Mouse (Mus musculus) ovary, postnatal 14 days (tissue): Measurements from ENCODE around the gene Psenen.

Experiments
- DNase-seq: peaks from one replicate; pipeline ENCODE4 v3.0.0; 2022; ENCODE audit warnings: low spot score

Gene Psenen

DNA sequence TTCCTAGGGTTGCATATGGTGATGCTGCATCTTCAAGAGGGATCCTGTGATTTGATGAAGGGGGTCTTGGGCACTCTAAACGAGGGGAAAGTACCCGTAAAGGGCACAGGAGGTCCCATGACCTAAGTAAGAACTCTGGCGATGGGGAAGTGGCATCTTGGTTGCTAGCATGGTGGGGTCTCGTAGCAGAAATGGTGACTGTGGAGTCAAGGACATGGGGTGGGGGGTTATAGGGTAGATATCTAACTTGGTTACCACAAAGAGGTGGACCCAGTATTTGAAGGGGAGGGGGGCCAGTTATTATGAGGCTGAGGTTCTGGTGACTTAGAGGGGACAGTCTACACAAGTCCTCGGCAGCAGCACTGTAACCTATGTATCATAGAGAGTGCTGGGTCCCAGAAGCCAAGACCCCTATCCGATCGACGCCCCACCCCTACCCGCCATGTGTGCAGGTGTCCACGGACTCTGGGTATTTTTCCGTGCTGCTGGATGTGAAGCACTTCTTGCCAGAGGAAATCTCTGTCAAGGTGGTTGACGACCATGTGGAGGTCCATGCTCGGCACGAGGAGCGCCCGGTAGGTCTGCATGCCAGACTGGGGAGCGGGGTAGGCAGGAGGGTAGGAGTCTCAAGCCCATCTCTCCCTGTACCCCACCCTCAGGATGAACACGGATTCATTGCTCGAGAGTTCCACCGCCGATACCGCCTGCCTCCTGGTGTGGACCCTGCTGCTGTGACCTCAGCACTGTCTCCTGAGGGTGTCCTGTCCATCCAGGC lies 9.4 kb downstream of the Psenen start:
- no peak for DNase-seq

DNA sequence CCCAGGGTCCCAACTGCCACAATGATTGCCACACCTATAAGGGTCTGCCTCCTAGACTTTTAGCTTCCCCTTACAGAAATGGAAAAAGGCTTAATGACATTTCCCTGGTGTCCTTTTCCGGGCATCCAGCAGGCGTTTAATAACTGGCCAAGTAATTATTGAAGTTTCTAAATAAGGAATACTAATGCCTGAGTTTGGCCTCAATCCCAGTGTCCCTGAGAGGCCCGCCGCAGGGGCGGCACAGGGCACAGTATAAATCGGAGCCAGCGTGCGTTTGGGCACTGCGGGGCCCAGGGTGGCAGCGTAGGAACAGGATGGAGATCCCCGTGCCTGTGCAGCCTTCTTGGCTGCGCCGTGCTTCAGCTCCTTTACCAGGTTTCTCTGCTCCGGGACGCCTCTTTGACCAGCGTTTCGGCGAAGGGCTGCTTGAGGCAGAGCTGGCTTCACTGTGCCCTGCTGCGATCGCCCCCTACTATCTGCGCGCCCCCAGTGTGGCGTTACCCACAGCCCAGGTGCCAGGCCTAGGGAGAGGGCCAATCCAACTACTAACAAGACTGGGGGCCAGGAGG lies 10.3 kb downstream of the Psenen start:
- no peak for DNase-seq

DNA sequence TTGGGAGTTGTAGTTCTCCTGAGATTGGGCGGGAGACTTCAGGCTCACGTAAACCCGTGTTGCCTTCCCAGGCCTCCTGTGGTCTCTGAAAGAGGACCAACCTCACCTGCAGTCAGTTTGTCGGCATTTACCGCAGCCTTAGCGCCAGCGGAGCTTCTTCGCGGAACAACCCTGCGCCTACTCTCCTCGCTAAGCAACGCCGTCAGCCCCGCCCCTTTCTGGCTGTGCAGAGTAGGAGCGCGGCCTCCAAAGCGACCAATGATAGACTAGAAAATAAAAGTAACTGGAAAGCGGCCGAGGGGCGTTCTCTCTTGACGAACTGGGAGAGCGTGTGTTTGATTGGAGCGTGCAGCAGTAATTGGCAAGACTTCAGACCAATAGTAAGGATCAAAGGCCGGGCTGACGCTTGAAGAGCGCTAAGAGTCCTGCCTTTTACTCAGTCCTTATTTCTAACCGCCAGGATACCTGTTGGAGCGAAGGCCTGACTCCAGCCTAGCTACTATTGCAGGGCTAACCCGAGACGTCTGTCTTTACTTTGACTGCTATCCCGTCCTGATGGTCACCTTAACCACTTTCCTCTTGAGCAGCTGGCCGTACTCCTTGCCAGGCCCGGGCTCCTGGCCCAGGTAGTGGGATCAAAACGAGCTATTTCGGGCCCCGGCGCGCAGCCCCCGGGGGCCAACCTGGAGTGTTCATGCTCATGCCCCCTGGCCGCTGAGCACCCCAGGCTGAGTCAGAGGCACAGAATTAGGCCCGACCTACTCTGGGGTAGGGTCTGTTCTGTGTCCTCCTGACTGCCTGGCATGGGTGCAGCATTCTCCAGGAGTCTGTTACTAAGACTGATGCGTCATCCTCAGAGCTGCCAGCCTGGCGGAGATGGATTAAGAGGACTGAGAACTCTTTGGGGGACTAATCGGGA lies 11.1 kb downstream of the Psenen start, which contains the start of the genes Hspb6 and Proser3:
Gene Hspb6 (plus strand): TSS at position 77 of the 919 bp plus-strand sequence.
Gene Proser3 (minus strand): TSS at position 198 of the 919 bp plus-strand sequence.
- DNase-seq, result peak; percentile 92

DNA sequence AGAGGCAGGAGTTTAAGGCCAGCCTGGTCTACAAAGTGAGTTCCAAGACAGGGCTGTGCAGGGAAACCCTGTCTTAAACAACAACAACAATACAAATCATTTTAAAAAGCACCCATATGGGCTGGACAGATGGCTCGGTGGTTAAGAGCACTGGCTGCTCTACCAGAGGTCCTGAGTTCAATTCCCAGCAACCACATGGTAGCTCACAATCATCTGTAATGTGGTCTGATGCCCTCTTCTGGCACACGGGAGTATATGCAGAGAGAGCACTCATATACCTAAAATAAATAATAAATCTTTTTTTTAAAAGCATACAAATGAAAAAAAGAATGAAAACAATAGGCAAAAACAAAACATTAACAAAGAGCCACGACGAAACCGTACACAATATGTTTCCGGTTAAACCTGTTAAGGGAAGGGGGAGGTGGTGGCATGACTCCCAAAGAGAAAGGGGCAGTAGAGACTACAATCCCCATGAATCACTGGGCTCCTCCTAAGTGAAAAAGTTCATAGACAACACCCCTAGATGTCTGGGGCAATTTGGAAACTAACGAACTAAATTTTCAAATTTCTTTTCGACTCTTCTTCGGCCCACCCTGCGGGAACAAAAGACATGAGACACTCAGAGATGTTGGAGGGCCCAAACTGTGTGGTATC lies 11.9 kb downstream of the Psenen start:
- DNase-seq, result no peak

DNA sequence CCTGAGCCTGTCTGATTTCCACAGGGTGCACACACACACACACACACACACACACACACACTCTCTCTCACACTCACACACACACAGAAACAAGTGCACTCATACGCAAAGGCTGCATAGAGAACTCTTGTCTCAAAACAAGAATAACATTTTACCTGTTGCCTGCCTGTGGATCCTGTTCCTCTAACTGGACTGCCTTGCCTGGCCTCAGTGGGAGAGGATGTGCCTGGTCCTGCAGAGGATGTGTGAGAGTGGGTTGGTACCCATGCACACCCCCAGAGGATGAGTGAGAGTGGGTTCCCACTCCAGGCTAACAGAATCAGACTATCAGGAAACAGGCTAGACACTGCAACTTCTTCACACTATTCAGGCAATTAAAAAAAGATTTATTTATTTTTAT lies 12.8 kb downstream of the Psenen start:
- no peak for DNase-seq

DNA sequence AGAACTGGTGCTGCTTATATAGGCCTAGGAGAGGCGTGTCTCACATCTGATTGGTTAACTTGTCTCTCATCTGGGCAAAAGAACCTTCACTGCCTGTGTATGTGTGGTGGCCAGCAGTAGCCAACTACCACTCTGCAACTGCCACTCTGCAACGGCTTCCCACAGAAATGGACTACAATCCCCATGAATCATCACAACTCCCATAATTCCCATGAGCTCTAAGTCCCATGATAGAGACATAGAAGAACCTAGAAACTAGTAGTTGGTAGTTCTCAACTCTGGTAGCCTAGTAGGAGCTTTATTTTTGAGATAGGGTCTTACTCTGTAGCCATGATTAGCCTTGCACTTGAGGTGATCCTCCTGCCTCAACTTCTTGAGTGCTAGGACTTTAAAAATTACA lies 13.5 kb downstream of the Psenen start:
- no peak for DNase-seq

DNA sequence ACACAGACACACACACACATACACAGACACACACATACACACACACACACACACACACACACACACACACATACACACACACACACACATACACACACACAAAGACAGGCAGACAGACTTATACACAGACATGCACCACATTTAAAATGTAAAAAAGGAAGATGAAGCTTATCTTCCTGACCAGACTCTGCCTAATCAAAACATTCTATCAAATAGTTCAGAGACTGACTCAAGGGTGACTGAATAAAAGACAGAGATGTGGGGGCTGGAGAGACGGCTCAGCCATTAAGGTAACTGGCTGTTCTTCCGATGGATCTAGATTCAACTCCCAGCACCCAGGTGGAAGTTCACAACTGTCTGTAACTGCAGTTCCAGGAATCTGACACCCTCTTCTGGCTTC lies 19.1 kb downstream of the Psenen start:
- no peak for DNase-seq

DNA sequence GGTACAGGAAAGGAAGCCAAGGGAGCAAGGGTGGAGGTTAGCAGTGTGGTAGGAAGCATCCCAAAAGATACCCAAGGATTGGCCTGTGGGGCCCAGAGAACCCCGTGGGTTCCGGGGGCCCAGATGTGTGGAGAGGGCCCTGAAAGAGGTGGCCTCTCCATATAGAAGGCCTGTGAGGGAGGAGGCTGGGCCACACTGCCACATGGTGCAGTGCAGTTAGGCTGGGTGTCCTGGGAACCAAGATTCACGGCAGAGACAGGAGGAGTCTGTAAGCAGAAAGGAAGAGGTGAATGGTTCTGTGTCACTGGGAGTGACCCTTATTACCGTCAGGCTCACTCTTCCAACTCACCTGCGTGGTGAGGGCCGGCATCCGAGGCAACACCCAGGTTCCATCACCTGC lies 22.9 kb downstream of the Psenen start:
- DNase-seq, result no peak

DNA sequence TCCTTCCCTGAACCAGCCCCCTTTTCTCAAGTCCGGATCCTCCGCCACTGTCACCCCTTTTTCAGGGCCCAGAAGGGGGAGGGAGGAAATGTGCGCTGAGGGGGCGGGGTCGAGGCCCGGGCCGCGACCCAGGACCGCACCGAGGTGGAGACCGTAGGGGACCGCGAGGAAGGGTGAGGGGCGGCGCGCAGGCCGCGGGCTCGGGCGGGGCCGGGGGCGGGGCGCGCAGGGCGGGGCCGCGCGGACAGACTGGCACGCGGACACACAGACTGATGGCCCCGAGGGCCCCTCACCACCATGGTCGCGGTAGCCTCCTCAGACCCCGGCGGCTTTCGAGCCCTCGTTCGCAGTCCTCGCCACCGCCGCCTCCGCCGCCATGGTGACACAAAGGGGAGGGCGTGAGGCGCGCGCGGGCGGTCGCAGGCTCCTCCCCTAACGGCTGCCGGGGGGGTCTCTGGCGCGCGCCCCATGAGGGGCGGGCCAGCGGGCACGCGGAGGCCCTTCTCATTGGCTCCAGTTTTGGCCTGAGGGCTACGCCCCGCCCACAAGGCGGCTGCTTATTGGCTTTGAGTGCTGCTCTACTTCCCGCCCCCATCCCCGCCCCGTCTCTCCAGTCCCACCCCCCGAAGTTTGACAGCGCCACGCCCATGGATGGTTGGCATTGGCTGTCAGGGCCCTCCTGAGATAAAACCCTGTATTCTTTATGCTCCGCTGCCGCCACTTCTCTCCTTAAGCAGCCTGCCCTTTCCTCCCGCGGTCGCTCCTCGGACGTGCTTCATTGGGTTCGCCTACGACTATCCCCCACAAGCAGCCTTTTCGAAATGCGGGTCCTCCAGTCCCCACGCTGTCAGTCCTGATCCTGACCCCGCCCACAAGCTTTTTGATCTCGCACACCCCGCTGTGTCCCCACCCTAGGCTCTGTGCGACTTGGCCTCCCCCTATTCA lies 28.5 kb downstream of the Psenen start, which contains the start of gene Arhgap33:
Gene Arhgap33 (minus strand): TSS at position 428 of the 945 bp plus-strand sequence.
- DNase-seq, result peak; percentile 93

DNA sequence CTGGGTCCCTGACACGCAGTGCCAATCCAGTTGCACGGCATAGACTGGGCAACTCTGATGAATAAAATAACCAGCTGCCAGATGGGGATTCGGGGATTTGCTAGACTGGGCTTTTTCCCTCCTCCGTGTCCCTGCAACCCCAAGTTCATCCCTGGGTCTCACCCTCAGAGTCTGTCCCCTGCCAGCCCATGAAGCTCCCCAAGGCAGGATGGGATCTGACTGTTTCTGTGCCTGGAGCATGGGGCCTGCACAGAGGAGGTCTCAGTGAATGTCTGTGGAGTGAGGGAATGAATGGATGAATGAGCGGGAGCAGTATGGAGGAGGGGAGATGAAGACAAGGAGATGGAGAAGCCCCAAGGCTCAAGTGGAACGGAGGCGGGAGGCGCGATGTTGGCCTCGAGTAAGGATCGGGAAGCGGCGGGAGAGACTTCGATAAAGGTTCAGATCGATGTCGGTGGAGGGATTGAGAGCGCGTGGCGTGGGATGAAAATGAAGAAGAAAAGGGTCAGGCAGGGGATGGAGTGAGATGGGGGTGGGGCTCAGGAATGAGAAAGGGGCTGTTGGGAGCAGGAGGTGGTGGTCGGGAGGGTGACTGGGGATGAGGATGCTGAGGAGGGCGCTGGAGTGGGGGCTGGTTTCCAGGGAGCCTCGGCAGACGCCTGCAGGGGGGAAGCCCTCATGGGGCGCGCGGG lies 29.3 kb downstream of the Psenen start:
- DNase-seq, result no peak

DNA sequence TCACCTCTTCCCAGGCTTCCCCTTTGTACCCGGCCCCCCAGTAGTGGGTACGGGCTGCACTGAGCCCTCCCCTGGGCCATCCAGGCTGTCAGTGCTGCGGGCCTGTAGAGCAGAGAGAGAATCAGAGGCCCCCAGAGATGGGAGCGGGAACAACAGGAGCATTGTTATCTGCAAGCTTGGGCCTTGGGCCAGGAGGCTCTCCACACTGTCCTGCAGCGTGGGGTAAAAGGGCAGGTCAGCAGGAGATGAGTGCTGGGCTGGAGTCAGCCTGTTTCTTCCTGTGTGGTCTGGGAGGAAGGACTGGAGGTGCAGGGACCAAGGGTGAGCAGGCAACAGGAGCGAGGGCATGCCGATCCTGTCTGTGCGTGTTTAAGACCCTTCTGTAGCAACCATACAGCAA lies 30.5 kb downstream of the Psenen start:
- peak; percentile 17 for DNase-seq

DNA sequence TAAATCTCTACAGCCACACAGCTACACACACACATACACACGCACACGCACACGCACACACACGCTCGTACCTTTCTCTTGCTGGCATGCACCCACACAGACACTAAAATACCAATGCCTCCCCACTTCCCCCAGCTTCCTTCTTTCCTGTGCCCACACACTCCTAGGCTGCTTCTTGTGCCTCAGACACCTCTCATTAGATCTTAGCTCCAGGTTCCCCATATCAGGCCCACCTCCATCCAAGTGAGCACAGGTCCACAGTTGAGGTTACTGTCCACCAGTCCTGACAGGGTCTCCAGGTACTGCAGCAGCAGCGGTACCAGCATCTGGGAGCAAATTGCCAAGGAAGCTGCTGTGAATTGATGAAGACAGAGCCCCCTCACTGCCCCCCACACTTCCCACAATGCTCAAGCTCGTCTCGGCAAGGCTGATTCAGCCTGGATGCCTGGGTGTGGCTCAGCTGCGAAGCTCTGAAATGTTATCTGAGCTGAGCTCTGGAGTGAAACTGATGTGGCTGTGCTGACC lies 32.1 kb downstream of the Psenen start:
- DNase-seq, result no peak

DNA sequence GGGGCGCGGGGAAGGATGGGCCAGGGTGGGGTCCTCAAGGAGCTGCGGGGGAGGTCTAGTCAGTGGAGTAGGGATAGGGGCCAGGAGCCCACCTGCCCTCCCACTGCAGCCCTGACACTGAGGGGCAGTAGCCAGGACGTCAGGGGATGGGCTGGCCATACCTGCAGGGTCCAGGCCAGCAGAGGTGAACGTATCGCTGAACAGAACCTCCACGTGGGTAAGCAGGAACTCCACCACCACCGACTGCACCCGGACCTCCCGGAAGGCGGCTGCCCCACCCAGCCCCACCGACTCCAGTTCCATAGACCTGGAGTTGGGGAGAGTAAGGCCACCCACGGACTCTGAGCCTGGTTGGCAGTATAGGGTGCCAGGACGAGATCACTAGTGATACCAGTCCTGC lies 36.4 kb downstream of the Psenen start:
- DNase-seq, result no peak

DNA sequence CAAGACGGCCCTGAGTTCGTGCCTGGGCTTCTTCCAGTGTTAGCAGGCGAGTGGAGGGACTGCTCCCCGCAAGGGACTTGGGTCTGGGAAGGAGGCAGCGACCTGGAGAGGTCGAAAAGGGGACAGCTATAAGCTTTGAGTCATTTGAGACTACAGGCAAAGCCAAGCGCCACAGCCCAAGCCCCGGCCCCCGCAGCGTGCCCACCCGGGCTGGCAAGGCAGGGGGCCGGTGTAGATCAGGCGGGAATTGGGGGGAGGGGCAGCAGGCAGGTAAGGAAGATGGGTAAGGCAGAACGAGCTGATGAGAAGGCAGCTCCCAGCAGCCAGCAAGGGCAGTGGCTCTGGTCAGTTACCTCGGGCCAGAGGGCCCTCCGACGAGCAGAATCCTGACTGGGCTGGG lies 37.0 kb downstream of the Psenen start:
- DNase-seq, result no peak

DNA sequence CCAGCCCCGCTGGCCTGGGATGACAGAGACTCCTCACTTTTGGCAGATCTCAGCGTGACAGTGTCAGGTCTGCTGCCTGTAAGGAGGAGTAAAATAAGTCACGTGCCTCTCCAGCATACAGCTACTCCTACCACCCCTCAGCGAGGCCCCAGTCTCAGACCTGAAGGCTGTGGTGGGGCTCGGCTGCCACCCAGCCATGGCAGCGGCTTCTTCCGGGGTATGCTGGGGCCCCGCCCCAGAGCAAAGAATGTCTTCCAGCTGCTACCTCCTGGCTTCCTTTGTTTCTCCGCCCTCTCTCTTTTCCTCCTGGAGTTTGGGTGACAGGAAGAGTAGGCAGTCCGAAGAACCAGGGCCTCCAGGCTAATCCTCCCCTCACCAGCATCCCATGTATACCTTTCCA lies 37.5 kb downstream of the Psenen start:
- no peak for DNase-seq

DNA sequence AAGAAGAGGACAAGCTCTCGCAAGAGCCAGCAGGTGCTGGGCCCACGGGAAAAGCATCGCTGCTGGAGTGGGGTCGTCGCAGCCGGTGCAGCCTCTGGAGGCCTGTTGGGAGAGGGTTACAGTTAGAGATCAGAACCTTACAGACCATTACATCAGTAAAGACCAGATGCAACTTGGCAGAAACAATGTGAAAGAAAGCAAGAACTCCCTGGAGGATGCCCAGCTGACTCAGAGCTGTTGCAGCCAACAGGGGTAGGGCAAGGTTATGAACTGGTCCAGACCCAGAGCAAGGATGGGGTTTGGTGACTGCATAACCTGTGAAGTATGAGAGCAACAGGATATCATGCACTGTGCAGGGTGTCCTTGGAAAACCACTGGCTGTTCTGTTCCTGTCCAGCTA lies 38.9 kb downstream of the Psenen start:
- DNase-seq, result no peak

DNA sequence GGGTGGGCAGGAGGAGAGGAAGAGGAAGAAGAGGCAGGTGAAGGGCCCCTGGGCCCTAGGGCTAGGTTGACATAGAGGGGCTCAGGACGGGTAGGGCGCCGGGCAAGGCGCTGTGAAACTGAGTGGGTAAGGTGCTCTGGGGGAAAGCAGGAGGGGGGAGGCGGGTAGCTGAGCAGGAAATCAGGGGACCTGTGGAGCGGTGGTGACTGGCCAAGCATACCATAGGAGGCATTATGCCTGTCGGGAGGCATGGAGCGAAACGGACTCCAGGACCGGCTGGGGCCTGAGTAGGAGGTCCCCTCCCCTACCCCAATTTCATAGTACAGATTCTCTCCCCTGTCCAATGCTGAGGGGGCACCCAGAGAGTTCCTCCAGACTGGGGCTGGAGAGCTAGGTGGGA lies 40.6 kb downstream of the Psenen start:
- no peak for DNase-seq

DNA sequence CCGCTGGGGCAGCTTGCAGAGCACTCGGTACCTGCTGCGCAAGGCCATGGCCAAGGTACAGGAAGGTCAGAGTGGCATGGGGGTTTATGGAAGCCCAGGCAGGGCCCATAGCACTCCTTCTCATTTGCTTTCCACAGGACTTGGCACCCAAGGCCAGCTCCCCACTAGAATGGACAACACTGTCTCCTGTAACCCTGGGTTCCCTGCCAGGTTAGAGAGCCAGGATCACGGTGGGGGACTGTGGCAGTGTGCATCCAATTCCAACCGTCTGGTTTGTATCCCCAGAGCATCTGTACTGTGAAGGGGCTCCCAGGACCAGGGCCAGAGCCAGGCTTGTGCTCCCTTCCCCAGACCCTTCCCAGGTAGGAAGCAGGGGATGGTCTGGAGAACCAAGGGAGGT lies 42.6 kb downstream of the Psenen start:
- no peak for DNase-seq

DNA sequence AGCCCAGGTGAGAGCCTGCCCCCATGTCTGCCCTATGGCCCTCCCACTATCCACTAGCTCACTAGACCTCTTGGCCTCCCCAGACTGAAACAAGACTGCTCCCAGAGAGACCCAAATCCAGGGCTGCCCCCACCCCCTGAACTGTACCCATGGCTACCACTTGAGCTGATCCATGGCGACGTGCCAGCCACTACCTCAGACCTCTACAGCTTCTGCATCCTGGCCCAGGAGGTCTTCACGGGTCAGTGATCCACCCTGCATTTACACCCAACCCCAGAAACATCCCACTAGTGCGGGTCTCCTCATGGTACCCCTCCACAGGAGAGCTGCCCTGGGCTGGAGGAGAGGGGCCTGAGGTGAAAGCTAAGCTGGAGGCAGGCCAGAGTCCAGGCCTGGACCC lies 43.0 kb downstream of the Psenen start:
- DNase-seq, result no peak

DNA sequence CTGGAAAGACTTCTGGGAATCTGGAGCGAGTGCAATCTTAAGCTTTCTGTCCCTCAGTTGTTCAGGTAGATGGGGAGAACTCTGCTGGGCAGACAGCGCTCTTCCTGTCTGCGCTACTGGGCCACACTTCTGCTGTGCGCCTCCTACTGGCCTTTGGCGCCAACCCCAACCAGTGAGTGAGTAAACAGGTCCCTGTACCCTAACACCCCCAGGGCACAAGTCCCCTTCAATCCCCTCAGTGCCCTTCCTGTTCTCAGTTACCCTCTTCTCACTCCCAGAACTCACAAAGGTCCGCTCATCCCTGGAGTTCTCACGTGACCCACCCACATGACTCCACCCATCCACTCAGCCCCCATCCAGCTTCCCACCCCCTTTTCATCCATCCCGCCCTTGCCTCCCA lies 45.1 kb downstream of the Psenen start:
- DNase-seq, result no peak
